Mouse (Mus musculus) cerebellum, adult 11-12 months (tissue): ENCODE data around the gene Klf2.

ENCODE experiments used
- DNase-seq: peaks from one replicate; pipeline ENCODE4 v3.0.0; 2022

Klf2 gene

GRCm38 (mm10) chr8:72336273-72336672 is 17.4 kb downstream of the Klf2 start:
- no peak for DNase-seq

- DNase-seq = no peak
These were observed 18.2 kb downstream of the Klf2 start for GRCm38 (mm10) chr8:72337034-72337433.

GRCm38 (mm10) chr8:72342556-72343300 is 23.9 kb downstream of the Klf2 start:
- no peak for DNase-seq

- DNase-seq = no peak
These were observed 24.9 kb downstream of the Klf2 start for GRCm38 (mm10) chr8:72343725-72344124.

- no peak for DNase-seq
These were observed 28.7 kb downstream of the Klf2 start for GRCm38 (mm10) chr8:72347553-72347952.

GRCm38 (mm10) chr8:72348114-72348513 is 29.3 kb downstream of the Klf2 start:
- DNase-seq = no peak

- no peak for DNase-seq
These were observed 30.1 kb downstream of the Klf2 start for GRCm38 (mm10) chr8:72348956-72349355.

GRCm38 (mm10) chr8:72349838-72350237 is 31.0 kb downstream of the Klf2 start:
- no peak for DNase-seq

GRCm38 (mm10) chr8:72350727-72351126 is 31.9 kb downstream of the Klf2 start:
- DNase-seq = no peak

- no peak for DNase-seq
These were observed 32.7 kb downstream of the Klf2 start for GRCm38 (mm10) chr8:72351405-72352005.

- DNase-seq = no peak
These were observed 34.3 kb downstream of the Klf2 start for GRCm38 (mm10) chr8:72352951-72353699.

GRCm38 (mm10) chr8:72353700-72354045 is 34.8 kb downstream of the Klf2 start:
- DNase-seq = no peak

GRCm38 (mm10) chr8:72354272-72354671 is 35.4 kb downstream of the Klf2 start:
- no peak for DNase-seq

GRCm38 (mm10) chr8:72356593-72356992 is 37.8 kb downstream of the Klf2 start:
- DNase-seq = no peak

- DNase-seq = no peak
These were observed 41.3 kb downstream of the Klf2 start for GRCm38 (mm10) chr8:72360162-72360561.

- no peak for DNase-seq
These were observed 43.9 kb downstream of the Klf2 start for GRCm38 (mm10) chr8:72362754-72363153.

GRCm38 (mm10) chr8:72363457-72363856 is 44.6 kb downstream of the Klf2 start:
- DNase-seq = no peak

- no peak for DNase-seq
These were observed 46.2 kb downstream of the Klf2 start for GRCm38 (mm10) chr8:72365016-72365415.

- peak; percentile 52 for DNase-seq
These were observed 47.0 kb downstream of the Klf2 start for GRCm38 (mm10) chr8:72365826-72366225.

GRCm38 (mm10) chr8:72366435-72366834 is 47.6 kb downstream of the Klf2 start:
- DNase-seq = no peak
